25 mouse cellular contexts compared by ENCODE assay signal in the genomic region with DNA sequence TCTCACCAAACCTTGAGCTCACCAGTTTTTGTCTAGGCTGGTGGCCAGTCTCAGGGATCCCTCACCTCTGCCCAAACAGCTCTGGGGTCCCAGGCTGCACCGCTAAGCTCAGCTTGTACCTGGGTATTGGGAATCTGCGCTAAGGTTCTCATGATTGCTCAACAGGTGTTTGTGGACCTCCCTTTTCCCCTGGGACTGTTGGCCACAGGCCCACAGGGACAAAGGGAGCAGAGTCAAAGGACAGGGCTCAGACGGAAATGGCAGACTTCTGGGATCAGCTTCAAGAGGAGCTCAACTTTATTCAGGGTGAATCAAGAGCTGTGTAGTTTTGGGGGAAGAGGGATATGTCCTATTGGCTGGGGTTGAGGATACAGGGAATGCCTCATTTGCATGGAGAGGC.
DNase-seq lines count a peak whose midpoint lies in the region; ATAC-seq lines count a peak whose summit lies in the region.
"Had no signal": no experiment of that assay in that cellular context is flagged by ENCODE, and none has a peak within 500 bp of the region (broad histone marks: within the 10 kb centered on the region; RNA-seq: fewer than 3 reads in every experiment).

No protein-coding gene starts in this region.

- no peaks in the 10 kb centered on the region for H3K9me3 ChIP-seq in limb, embryonic 11.5 days (ENCODE audit: control insufficient read depth, low read length)
- H3K9me3 ChIP-seq in limb, embryonic 10.5 days (replicated peaks): no peaks in the 10 kb centered on the region
- H3K9me3 ChIP-seq: embryonic facial prominence, embryonic 10.5 days; embryonic facial prominence, embryonic 13.5 days; forebrain, embryonic 12.5 days; hindbrain, embryonic 12.5 days; hindbrain, embryonic 15.5 days had no signal

- no peaks in the 10 kb centered on the region for H3K27me3 ChIP-seq in limb, embryonic 11.5 days (ENCODE audit: control insufficient read depth, insufficient read depth, low read length)
- no peaks in the 10 kb centered on the region for H3K27me3 ChIP-seq in limb, embryonic 10.5 days (ENCODE audit: low read depth, poor library complexity, severe bottlenecking)
- H3K27me3 ChIP-seq: embryonic facial prominence, embryonic 13.5 days; forebrain, embryonic 12.5 days; hindbrain, embryonic 12.5 days; hindbrain, embryonic 15.5 days had no signal

- peak; percentile 17 for DNase-seq in adrenal gland, adult 2 months
- DNase-seq in adrenal gland, adult (ENCODE audit: inconsistent age in 2 of 2, low spot score in 1 of 2): no peak
- peak; percentile 17 for DNase-seq in limb, embryonic 11.5 days (ENCODE audit: low spot score)
- no peak for DNase-seq in limb, embryonic 10.5 days (ENCODE audit: low spot score)
- DNase-seq in lung, adult 18-20 months: peak; percentile 10 to 17
- no peak for DNase-seq in lung, postnatal 36 days
- no peak for DNase-seq in thymus, postnatal 10 days (ENCODE audit: low spot score in 2 of 2)
- DNase-seq: cerebellum, adult 11-12 months; cerebellum, adult 8-10 months; cerebellum, postnatal 10 days; cerebellum, postnatal 36 days; embryo, embryonic 11 days; gastrocnemius, postnatal 10 days; gastrocnemius, postnatal 36 days; heart, adult 11 months had no signal

- no peak for ATAC-seq in limb, embryonic 11.5 days (ENCODE audit: insufficient number of reproducible peaks, low FRiP score, low TSS enrichment, low read depth)
- no peak for ATAC-seq in CD4-positive, CD25-positive, alpha-beta regulatory T cell, adult 4 months
- ATAC-seq: forebrain, embryonic 16.5 days had no signal

- 84% methylated on average over 3 of the region's 3 CpGs for WGBS in limb, embryonic 11.5 days
- 91% methylated on average over 3 of the region's 3 CpGs for WGBS in limb, embryonic 10.5 days

- no peaks in the 10 kb centered on the region for H3K36me3 ChIP-seq in limb, embryonic 11.5 days (ENCODE audit: control insufficient read depth, insufficient read depth, low read length)
- no peaks in the 10 kb centered on the region for H3K36me3 ChIP-seq in limb, embryonic 10.5 days
- H3K36me3 ChIP-seq: embryonic facial prominence, embryonic 10.5 days; embryonic facial prominence, embryonic 13.5 days; forebrain, embryonic 12.5 days; G1E; hindbrain, embryonic 12.5 days; hindbrain, embryonic 15.5 days had no signal

- no peak overlapping the region for H3K27ac ChIP-seq in limb, embryonic 11.5 days (replicated peaks; ENCODE audit: low read depth, low read length)
- no peak overlapping the region for H3K27ac ChIP-seq in limb, embryonic 10.5 days
- H3K27ac ChIP-seq: embryonic facial prominence, embryonic 10.5 days; embryonic facial prominence, embryonic 13.5 days; forebrain, embryonic 12.5 days; hindbrain, embryonic 12.5 days; hindbrain, embryonic 15.5 days had no signal

- no peak overlapping the region for H3K4me2 ChIP-seq in limb, embryonic 11.5 days (ENCODE audit: low read depth, severe bottlenecking)
- H3K4me2 ChIP-seq: embryonic facial prominence, embryonic 13.5 days; forebrain, embryonic 12.5 days; heart, embryonic 11.5 days; hindbrain, embryonic 12.5 days; hindbrain, embryonic 15.5 days had no signal

- H3K9ac ChIP-seq in limb, embryonic 11.5 days (ENCODE audit: low read length): no peak overlapping the region
- H3K9ac ChIP-seq: embryonic facial prominence, embryonic 13.5 days; forebrain, embryonic 12.5 days; hindbrain, embryonic 12.5 days; hindbrain, embryonic 15.5 days had no signal

- H3K4me3 ChIP-seq in limb, embryonic 11.5 days (ENCODE audit: low read depth, low read length): no peak overlapping the region
- no peak overlapping the region for H3K4me3 ChIP-seq in limb, embryonic 10.5 days
- H3K4me3 ChIP-seq: embryonic facial prominence, embryonic 10.5 days; embryonic facial prominence, embryonic 13.5 days; erythroblast, embryonic 14.5 days; forebrain, embryonic 12.5 days; hindbrain, embryonic 12.5 days; hindbrain, embryonic 15.5 days had no signal

- no peaks in the 10 kb centered on the region for H3K4me1 ChIP-seq in limb, embryonic 11.5 days (ENCODE audit: control insufficient read depth, insufficient read depth, low read length)
- peaks cover 7% of the 10 kb centered on the region for H3K4me1 ChIP-seq in limb, embryonic 10.5 days
- H3K4me1 ChIP-seq: embryonic facial prominence, embryonic 13.5 days; hindbrain, embryonic 12.5 days; hindbrain, embryonic 15.5 days had no signal

Comparison
In these comparisons a context has a peak if more than half of its experiments do, and no peak if none do; other contexts are left out.
1. DNase-seq: peak in adrenal gland, adult 2 months (single experiment), limb, embryonic 11.5 days (single experiment) and lung, adult 18-20 months (2 of 2); none in adrenal gland, adult (0 of 2), limb, embryonic 10.5 days (single experiment), lung, postnatal 36 days (single experiment) and thymus, postnatal 10 days (0 of 2).